Mouse (Mus musculus) G1E (cell line): ENCODE measurements around the gene Slc5a4b. TPM values are rescaled to one million over a fixed set of nuclear protein-coding genes. Genes with fewer than 3 reads are reported as not detected.
A peak's percentile ranks its signal among the peaks of the same experiment; 100 is the strongest.

Source experiments
- ATAC-seq: 2 replicates; pipeline ENCODE4 v1.8.0; 2016; ENCODE audit warnings: mild to moderate bottlenecking; ENCODE audit not compliant: insufficient number of reproducible peaks, poor library complexity, low FRiP score, severe bottlenecking; ENCODE audit errors: extremely low read depth
- DNase-seq: peaks from one replicate; pipeline ENCODE4 v3.0.0; 2012; ENCODE audit warnings: low spot score
- H3K27me3 ChIP-seq: 2 replicates; pipeline ENCODE4 v1.6.1; 2012; ENCODE audit warnings: mild to moderate bottlenecking, low read length, inconsistent platforms; ENCODE audit not compliant: insufficient read depth
- H3K36me3 ChIP-seq: replicated peaks from 2 replicates; pipeline ENCODE3; 2012; ENCODE audit warnings: mild to moderate bottlenecking, inconsistent platforms
- H3K4me1 ChIP-seq: 2 replicates; pipeline ENCODE4 v1.6.1; 2012; ENCODE audit warnings: low read depth, low read length, inconsistent platforms, mixed read lengths; ENCODE audit not compliant: insufficient read depth
- H3K4me3 ChIP-seq: 2 replicates; pipeline ENCODE4 v1.5.1; 2012; ENCODE audit warnings: low read depth, mild to moderate bottlenecking, inconsistent platforms, low read length, moderate library complexity, mixed read lengths
- H3K9me3 ChIP-seq: replicated peaks from 2 replicates; pipeline ENCODE4 v1.6.1; 2012; ENCODE audit warnings: inconsistent platforms
- CTCF ChIP-seq: IDR thresholded peaks from 2 replicates; pipeline ENCODE4 v1.5.1; 2012; ENCODE audit warnings: low read depth, low read length, inconsistent platforms, mixed read lengths
- GATA1 ChIP-seq: IDR thresholded peaks from 2 replicates; pipeline ENCODE4 v1.6.1; 2012; ENCODE audit warnings: borderline replicate concordance, low read length, inconsistent platforms, mixed read lengths
- GATA2 ChIP-seq: IDR thresholded peaks from 2 replicates; pipeline ENCODE4 v1.6.1; 2012; ENCODE audit warnings: low read depth, low read length, inconsistent platforms, borderline replicate concordance
- POLR2AphosphoS5 ChIP-seq: IDR thresholded peaks from 2 replicates; pipeline ENCODE4 v1.6.1; 2012; ENCODE audit warnings: low read depth, low read length, inconsistent platforms; ENCODE audit not compliant: insufficient replicate concordance
- TAL1 ChIP-seq: conservative IDR thresholded peaks from 2 replicates; pipeline ENCODE4 v1.6.1; 2012; ENCODE audit warnings: low read depth, low read length, inconsistent platforms, mixed read lengths
- polyA plus RNA-seq: library from polyadenylated mRNA; stranded (reverse); fragments of >175 nt; gene quantifications from 2 replicates; pipeline ENCODE4 v1.2.3, GENCODE M21; 2012
- total RNA-seq, 2 experiments: library from RNA; stranded (forward) in 1 of 2; stranded (reverse) in 1 of 2; fragments of 200-1000 nt in 1 of 2; fragments of >200 nt in 1 of 2; fragmentation: Nextera tagmentation in 1 of 2; gene quantifications; 2 replicates each; pipeline ENCODE4 v1.2.3; 2014 to 2017

Slc5a4b gene
- total and polyA plus RNA-seq, 3 experiments, result not detected

- peaks cover 27% of the 10 kb centered on the region for H3K36me3 ChIP-seq
- ATAC-seq (no peak), DNase-seq (no peak)
Observed at GRCm38 (mm10) chr10:76045343-76045742, 65.4 kb downstream of the Slc5a4b start.

GRCm38 (mm10) chr10:76036962-76037361 is 73.8 kb downstream of the Slc5a4b start:
- TF ChIP-seq GATA1, result no peak
- no peak for TF ChIP-seq POLR2AphosphoS5
- no peak for TF ChIP-seq CTCF
- no peak for TF ChIP-seq TAL1
- TF ChIP-seq GATA2, result no peak
- H3K27me3 ChIP-seq, result no peaks in the 10 kb centered on the region
- no peaks in the 10 kb centered on the region for H3K9me3 ChIP-seq
- no peak overlapping the region for H3K4me3 ChIP-seq
- no peak for ATAC-seq
- DNase-seq, result no peak
- peaks cover 64% of the 10 kb centered on the region for H3K36me3 ChIP-seq
- peaks cover 23% of the 10 kb centered on the region for H3K4me1 ChIP-seq

More at GRCm38 (mm10) chr10:76045343-76045742, 65.4 kb downstream of the Slc5a4b start:
- TF ChIP-seq TAL1, result no peak
- no peak for TF ChIP-seq POLR2AphosphoS5
- TF ChIP-seq GATA1, result no peak
- TF ChIP-seq CTCF, result no peak
- TF ChIP-seq GATA2, result no peak
- Histone ChIP-seq H3K9me3 (no peaks in the 10 kb centered on the region), H3K27me3 (no peaks in the 10 kb centered on the region), H3K4me1 (no peaks in the 10 kb centered on the region), H3K4me3 (no peak overlapping the region)

- peaks cover 52% of the 10 kb centered on the region for H3K36me3 ChIP-seq
- peaks cover 28% of the 10 kb centered on the region for H3K4me1 ChIP-seq
- DNase-seq, result no peak
Observed at GRCm38 (mm10) chr10:76035277-76035676, 75.5 kb downstream of the Slc5a4b start.

GRCm38 (mm10) chr10:76034001-76034600 is 76.7 kb downstream of the Slc5a4b start:
- H3K4me1 ChIP-seq, result peaks cover 28% of the 10 kb centered on the region
- DNase-seq (no peak), ATAC-seq (no peak)
- no peaks in the 10 kb centered on the region for H3K9me3 ChIP-seq
- no peaks in the 10 kb centered on the region for H3K27me3 ChIP-seq
- TF ChIP-seq CTCF (no peak), POLR2AphosphoS5 (no peak), GATA2 (no peak), GATA1 (no peak), TAL1 (no peak)
- peaks cover 40% of the 10 kb centered on the region for H3K36me3 ChIP-seq
- H3K4me3 ChIP-seq, result no peak overlapping the region

More at GRCm38 (mm10) chr10:76035277-76035676, 75.5 kb downstream of the Slc5a4b start:
- Histone ChIP-seq H3K9me3 (no peaks in the 10 kb centered on the region), H3K4me3 (no peak overlapping the region), H3K27me3 (no peaks in the 10 kb centered on the region)
- TF ChIP-seq POLR2AphosphoS5 (no peak), GATA2 (no peak), CTCF (no peak), GATA1 (no peak), TAL1 (no peak)
- no peak for ATAC-seq

GRCm38 (mm10) chr10:76033119-76033455 is 77.7 kb downstream of the Slc5a4b start:
- DNase-seq (no peak), ATAC-seq (no peak)
- peaks cover 29% of the 10 kb centered on the region for H3K4me1 ChIP-seq
- no peaks in the 10 kb centered on the region for H3K9me3 ChIP-seq
- TF ChIP-seq GATA1 (no peak), GATA2 (no peak), TAL1 (no peak), CTCF (no peak), POLR2AphosphoS5 (no peak)
- peaks cover 30% of the 10 kb centered on the region for H3K36me3 ChIP-seq
- no peaks in the 10 kb centered on the region for H3K27me3 ChIP-seq
- peak overlapping the region; percentile 81 for H3K4me3 ChIP-seq

GRCm38 (mm10) chr10:76032402-76033118 is 78.2 kb downstream of the Slc5a4b start, which contains the start of gene Zfp280b:
TSS of gene Zfp280b (plus strand) at chr10:76032650.
- H3K4me3 ChIP-seq, result peak within 1 kb of the TSS; percentile 81
- peaks cover 33% of the 10 kb centered on the region for H3K4me1 ChIP-seq
- DNase-seq (peak; percentile 99), ATAC-seq (peak; percentile 99)
- H3K27me3 ChIP-seq, result no peaks in the 10 kb centered on the region
- peaks cover 25% of the 10 kb centered on the region for H3K36me3 ChIP-seq
- TF ChIP-seq TAL1, result no peak
- TF ChIP-seq POLR2AphosphoS5, result no peak
- TF ChIP-seq GATA1, result no peak
- no peak for TF ChIP-seq GATA2
- no peaks in the 10 kb centered on the region for H3K9me3 ChIP-seq
